Mouse (Mus musculus) heart, embryonic 16.5 days (tissue): Measurements from ENCODE around the gene Kcnh1. TPM values are rescaled to one million over a fixed set of nuclear protein-coding genes. Genes with fewer than 3 reads are reported as not detected.

Source experiments
- ATAC-seq: fragments of 200-750 bp; cut with Nextera tagmentation; replicated peaks from 2 replicates; pipeline ENCODE4 v1.8.0; 2017; ENCODE audit warnings: moderate number of reproducible peaks; ENCODE audit not compliant: insufficient read depth, low FRiP score; ENCODE audit errors: extremely low read depth
- H3K27ac ChIP-seq: fragments of 300-500 bp; sonication (generic); 2 replicates; pipeline ENCODE4 v1.5.1; 2014; ENCODE audit warnings: mild to moderate bottlenecking, low read length, control low read depth, moderate library complexity
- H3K27me3 ChIP-seq: fragments of 300-500 bp; sonication (generic); 2 replicates; pipeline ENCODE4 v1.6.1; 2014; ENCODE audit warnings: low read length, mixed read lengths; ENCODE audit not compliant: control insufficient read depth, insufficient read depth
- H3K36me3 ChIP-seq: fragments of 300-500 bp; sonication (generic); 2 replicates; pipeline ENCODE4 v1.6.1; 2014; ENCODE audit not compliant: control insufficient read depth, insufficient read depth
- H3K4me1 ChIP-seq: fragments of 300-500 bp; sonication (generic); 2 replicates; pipeline ENCODE4 v1.6.1; 2014; ENCODE audit warnings: low read length, mixed read lengths; ENCODE audit not compliant: control insufficient read depth, insufficient read depth
- H3K4me2 ChIP-seq: fragments of 300-500 bp; sonication (generic); 2 replicates; pipeline ENCODE4 v1.6.1; 2014; ENCODE audit warnings: low read depth, mild to moderate bottlenecking, control low read depth, low read length
- H3K4me3 ChIP-seq: fragments of 300-500 bp; sonication (generic); 2 replicates; pipeline ENCODE4 v1.5.1; 2014; ENCODE audit warnings: mild to moderate bottlenecking, control low read depth, low read length
- H3K9ac ChIP-seq: fragments of 300-500 bp; sonication (generic); 2 replicates; pipeline ENCODE4 v1.6.1; 2014; ENCODE audit warnings: low read length, control low read depth
- H3K9me3 ChIP-seq: fragments of 300-500 bp; sonication (generic); replicated peaks from 2 replicates; pipeline ENCODE4 v1.6.1; 2016; ENCODE audit warnings: low read length; ENCODE audit not compliant: control insufficient read depth
- WGBS: fragments of 180-500 bp; shearing (Covaris S2); extraction: QIAGEN DNeasy Blood & Tissue Kit; methylation state at CpG from one replicate; pipeline ENCODE4 v1.1.7; 2014; 5-methylcytosine and 5-hydroxymethylcytosine counted together
- polyA plus RNA-seq: library from polyadenylated mRNA; unstranded; fragments of >200 nt; fragmentation: Nextera tagmentation; extraction: Ambion mirVana; gene quantifications from 2 replicates; pipeline ENCODE4 v1.2.1, GENCODE M21; 2015

Gene Kcnh1
- polyA plus RNA-seq, 1 experiment from 2014 or later: 0.32 TPM

- Histone ChIP-seq H3K27ac (no peak overlapping the region), H3K4me1 (no peaks in the 10 kb centered on the region), H3K27me3 (no peaks in the 10 kb centered on the region), H3K4me2 (no peak overlapping the region), H3K4me3 (no peak overlapping the region), H3K9ac (no peak overlapping the region), H3K36me3 (no peaks in the 10 kb centered on the region), H3K9me3 (no peaks in the 10 kb centered on the region)
- ATAC-seq: no peak
- 74% methylated on average over 2 of the region's 2 CpGs for WGBS
These were observed 351.5 kb downstream of the Kcnh1 start for GRCm38 (mm10) chr1:192542093-192542492.

GRCm38 (mm10) chr1:192543686-192544085 lies 353.1 kb downstream of the Kcnh1 start:
- Histone ChIP-seq H3K27me3 (no peaks in the 10 kb centered on the region), H3K9ac (no peak overlapping the region), H3K4me1 (no peaks in the 10 kb centered on the region), H3K36me3 (no peaks in the 10 kb centered on the region), H3K27ac (no peak overlapping the region), H3K4me2 (no peak overlapping the region), H3K4me3 (no peak overlapping the region), H3K9me3 (no peaks in the 10 kb centered on the region)
- WGBS: 75% methylated on average over 4 of the region's 4 CpGs
- no peak for ATAC-seq

- Histone ChIP-seq H3K4me1 (no peaks in the 10 kb centered on the region), H3K9ac (no peak overlapping the region), H3K4me2 (no peak overlapping the region), H3K4me3 (no peak overlapping the region), H3K9me3 (no peaks in the 10 kb centered on the region), H3K27ac (no peak overlapping the region), H3K27me3 (no peaks in the 10 kb centered on the region), H3K36me3 (no peaks in the 10 kb centered on the region)
- no peak for ATAC-seq
- WGBS: 50% methylated on average over 9 of the region's 9 CpGs
These were observed 353.5 kb downstream of the Kcnh1 start for GRCm38 (mm10) chr1:192544091-192544490.

GRCm38 (mm10) chr1:192544901-192545300 lies 354.3 kb downstream of the Kcnh1 start:
- no peaks in the 10 kb centered on the region for H3K27me3 ChIP-seq
- no peak overlapping the region for H3K9ac ChIP-seq
- no peaks in the 10 kb centered on the region for H3K9me3 ChIP-seq
- H3K4me1 ChIP-seq: no peaks in the 10 kb centered on the region
- H3K4me3 ChIP-seq: no peak overlapping the region
- no peaks in the 10 kb centered on the region for H3K36me3 ChIP-seq
- WGBS: 74% methylated on average over 7 of the region's 7 CpGs
- no peak for ATAC-seq
- no peak overlapping the region for H3K4me2 ChIP-seq
- H3K27ac ChIP-seq: no peak overlapping the region

- H3K9me3 ChIP-seq: no peaks in the 10 kb centered on the region
- WGBS: 27% methylated on average over 1 of the region's 1 CpGs
- H3K4me3 ChIP-seq: no peak overlapping the region
- H3K27me3 ChIP-seq: no peaks in the 10 kb centered on the region
- H3K4me1 ChIP-seq: no peaks in the 10 kb centered on the region
- ATAC-seq: no peak
- no peak overlapping the region for H3K9ac ChIP-seq
- no peak overlapping the region for H3K4me2 ChIP-seq
- H3K27ac ChIP-seq: no peak overlapping the region
- no peaks in the 10 kb centered on the region for H3K36me3 ChIP-seq
These were observed 356.3 kb downstream of the Kcnh1 start for GRCm38 (mm10) chr1:192546843-192547242.

DNA sequence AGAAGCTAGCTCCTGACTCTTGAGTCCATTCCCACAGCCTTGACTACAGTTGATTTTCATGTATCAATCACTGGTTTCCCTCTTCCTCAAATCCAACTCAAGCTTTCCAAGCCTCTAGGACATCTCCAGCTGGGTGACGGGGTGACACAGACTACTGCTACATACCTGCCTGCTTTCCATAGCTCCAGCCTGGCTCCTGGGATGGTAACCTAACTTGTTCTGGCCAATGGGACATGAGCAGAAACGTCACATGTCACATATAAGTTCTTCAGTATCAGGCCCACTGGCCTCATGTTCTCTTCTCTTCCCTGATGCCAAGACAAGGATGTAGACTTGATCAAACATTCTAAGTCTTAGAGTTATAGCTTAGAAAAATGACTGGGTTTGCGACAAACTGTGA lies 360.0 kb downstream of the Kcnh1 start:
- no peak overlapping the region for H3K27ac ChIP-seq
- H3K4me1 ChIP-seq: no peaks in the 10 kb centered on the region
- no peak overlapping the region for H3K4me2 ChIP-seq
- H3K4me3 ChIP-seq: no peak overlapping the region
- H3K36me3 ChIP-seq: no peaks in the 10 kb centered on the region
- no peaks in the 10 kb centered on the region for H3K27me3 ChIP-seq
- no peak overlapping the region for H3K9ac ChIP-seq
- ATAC-seq: no peak
- no peaks in the 10 kb centered on the region for H3K9me3 ChIP-seq
- 83% methylated on average over 3 of the region's 3 CpGs for WGBS

DNA sequence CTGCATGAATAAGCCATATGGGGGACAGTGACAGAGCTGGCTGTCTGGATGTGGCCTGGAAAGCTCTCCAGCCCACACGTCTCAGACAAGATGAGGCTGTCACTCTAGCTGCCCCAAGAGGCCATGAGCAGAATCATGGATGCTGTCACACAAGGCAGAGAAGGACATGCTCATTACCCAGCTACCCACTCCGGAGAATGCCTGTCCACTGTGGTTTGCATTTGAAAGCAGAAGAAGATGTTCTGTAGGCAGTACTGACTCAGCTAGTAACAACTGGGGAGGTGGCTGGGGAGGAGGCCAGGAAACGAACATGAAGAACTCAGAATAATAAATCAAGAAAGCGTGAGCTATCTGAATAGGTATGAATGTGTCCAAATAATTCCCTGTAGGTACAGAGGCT lies 364.9 kb downstream of the Kcnh1 start:
- Histone ChIP-seq H3K27ac (no peak overlapping the region), H3K4me1 (no peaks in the 10 kb centered on the region), H3K4me2 (no peak overlapping the region), H3K36me3 (no peaks in the 10 kb centered on the region), H3K9me3 (no peaks in the 10 kb centered on the region), H3K4me3 (no peak overlapping the region), H3K9ac (no peak overlapping the region), H3K27me3 (no peaks in the 10 kb centered on the region)
- ATAC-seq: no peak
- 64% methylated on average over 4 of the region's 4 CpGs for WGBS

DNA sequence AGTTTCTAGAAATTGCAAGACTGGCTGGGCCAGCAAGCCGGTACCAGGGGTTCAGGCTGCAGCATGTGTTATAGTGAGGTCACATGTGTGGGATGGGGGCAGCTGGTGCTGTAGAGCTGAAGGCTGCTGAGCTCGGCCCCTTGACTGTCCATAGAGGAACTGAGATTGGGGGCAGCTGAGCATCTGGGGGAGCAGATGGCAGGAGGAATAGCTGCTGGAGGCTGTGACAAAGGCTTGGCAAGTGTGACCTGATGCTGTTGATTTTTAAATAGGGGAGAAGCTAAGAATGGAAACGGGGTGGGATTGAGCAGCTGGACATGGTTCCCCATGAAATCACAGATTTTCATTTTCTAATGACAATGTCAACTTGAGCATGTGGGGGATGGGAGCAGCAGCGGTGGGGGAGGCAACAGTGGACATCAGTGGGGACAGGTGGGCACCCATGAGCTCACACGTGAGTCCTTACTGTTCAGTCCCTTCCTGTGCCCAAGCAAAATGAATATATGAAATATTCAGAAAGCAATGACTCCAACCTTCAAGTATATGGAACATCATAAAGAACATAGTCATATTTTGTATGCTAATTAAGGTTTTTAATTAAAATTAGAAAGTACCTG lies 367.5 kb downstream of the Kcnh1 start:
- H3K4me3 ChIP-seq: no peak overlapping the region
- no peaks in the 10 kb centered on the region for H3K27me3 ChIP-seq
- ATAC-seq: no peak
- no peaks in the 10 kb centered on the region for H3K36me3 ChIP-seq
- H3K9ac ChIP-seq: no peak overlapping the region
- H3K4me1 ChIP-seq: no peaks in the 10 kb centered on the region
- no peak overlapping the region for H3K4me2 ChIP-seq
- H3K9me3 ChIP-seq: no peaks in the 10 kb centered on the region
- H3K27ac ChIP-seq: no peak overlapping the region
- WGBS: 67% methylated on average over 5 of the region's 5 CpGs

GRCm38 (mm10) chr1:192559341-192559740 lies 368.8 kb downstream of the Kcnh1 start:
- H3K36me3 ChIP-seq: no peaks in the 10 kb centered on the region
- H3K4me3 ChIP-seq: no peak overlapping the region
- no peak overlapping the region for H3K9ac ChIP-seq
- H3K27me3 ChIP-seq: no peaks in the 10 kb centered on the region
- ATAC-seq: no peak
- WGBS: 94% methylated on average over 1 of the region's 1 CpGs
- no peak overlapping the region for H3K4me2 ChIP-seq
- H3K4me1 ChIP-seq: no peaks in the 10 kb centered on the region
- no peaks in the 10 kb centered on the region for H3K9me3 ChIP-seq
- H3K27ac ChIP-seq: no peak overlapping the region
